Mouse (Mus musculus) lung, postnatal 0 days (tissue): Measurements from ENCODE around the gene Rgs7.

Experiments used
- CTCF ChIP-seq: IDR thresholded peaks from 2 replicates; pipeline ENCODE4 v1.5.1; 2016; ENCODE audit warnings: antibody characterized with exemption, mild to moderate bottlenecking
- EP300 ChIP-seq: IDR thresholded peaks from 2 replicates; pipeline ENCODE4 v1.6.1; 2016; ENCODE audit warnings: antibody characterized with exemption, mild to moderate bottlenecking, control low read depth

GRCm38 (mm10) chr1:175359411-175360366 lies 132.6 kb downstream of the Rgs7 start:
- TF ChIP-seq CTCF (no peak), EP300 (no peak)
